Mouse (Mus musculus) CD4-positive, CD25-positive, alpha-beta regulatory T cell, adult 2 months (primary cell): ENCODE measurements around the gene Trip6.
"Not testable (repeated sequence)": the region's sequence is repeated elsewhere in the genome, so short reads cannot be mapped to it uniquely, and the experiment has no call there.

Experiments used
- DNase-seq: peaks from one replicate; pipeline ENCODE4 v3.0.0-alpha.2; 2012; ENCODE audit warnings: low read depth, low spot score

Gene Trip6

DNA sequence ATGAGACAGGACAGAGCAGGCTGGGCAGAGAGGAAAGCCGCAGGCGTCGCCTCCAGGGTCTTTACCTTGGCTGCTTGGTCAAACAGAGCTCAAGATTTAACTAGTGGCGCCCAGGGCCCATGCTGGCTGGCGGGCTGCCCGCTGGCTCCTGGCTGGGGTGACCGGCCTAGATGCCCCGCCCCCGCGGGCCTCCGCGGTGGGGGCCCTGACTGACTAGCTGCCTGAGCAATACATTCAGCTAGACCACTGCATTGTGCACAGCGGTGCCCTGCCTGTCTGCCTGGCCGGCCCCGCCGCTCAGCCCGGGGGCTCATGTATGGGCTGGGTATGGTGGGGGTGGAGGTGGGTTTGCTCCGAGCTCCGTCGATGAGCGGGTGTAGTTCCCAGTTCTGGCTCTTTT is 13.0 kb downstream of the Trip6 start:
- DNase-seq, result no peak

DNA sequence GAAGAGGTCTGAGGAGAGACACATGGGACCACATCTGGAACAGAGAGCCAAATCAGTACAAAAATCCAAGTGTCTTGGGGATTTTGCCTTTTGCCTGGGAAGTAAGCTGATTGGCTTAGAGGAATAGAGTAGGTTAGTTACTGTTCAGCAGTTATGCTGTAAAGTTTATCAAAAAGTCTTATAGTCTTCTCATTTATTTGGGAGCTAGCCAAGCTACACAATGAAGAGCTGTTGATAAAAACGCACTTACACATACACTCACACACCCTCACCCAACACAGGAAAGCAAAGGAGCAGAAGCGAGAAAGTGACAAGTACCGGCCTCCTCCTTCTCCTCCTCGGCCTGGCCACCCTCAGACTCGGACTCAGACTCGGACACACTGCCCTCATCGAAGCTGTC is 15.0 kb downstream of the Trip6 start:
- DNase-seq, result no peak

DNA sequence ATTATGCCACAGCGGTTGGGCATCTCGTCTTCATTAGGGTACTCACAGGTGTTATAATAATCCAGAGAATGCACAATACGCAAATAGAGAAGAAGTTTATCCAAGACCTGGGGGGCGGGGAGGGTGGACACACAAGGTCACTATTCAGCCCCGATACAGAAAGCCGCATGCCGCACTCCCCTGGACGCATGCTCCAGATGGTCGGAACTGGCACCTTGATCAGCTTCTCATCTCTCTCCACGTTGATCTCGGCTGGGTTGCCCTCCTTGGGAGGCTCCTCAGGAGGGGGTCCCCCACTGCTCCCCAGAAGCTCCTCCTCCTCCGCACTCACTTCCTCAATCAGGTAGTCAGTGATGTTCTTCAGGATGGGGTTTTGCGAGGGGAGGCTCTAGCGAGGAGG is 17.1 kb downstream of the Trip6 start:
- DNase-seq, result no peak

DNA sequence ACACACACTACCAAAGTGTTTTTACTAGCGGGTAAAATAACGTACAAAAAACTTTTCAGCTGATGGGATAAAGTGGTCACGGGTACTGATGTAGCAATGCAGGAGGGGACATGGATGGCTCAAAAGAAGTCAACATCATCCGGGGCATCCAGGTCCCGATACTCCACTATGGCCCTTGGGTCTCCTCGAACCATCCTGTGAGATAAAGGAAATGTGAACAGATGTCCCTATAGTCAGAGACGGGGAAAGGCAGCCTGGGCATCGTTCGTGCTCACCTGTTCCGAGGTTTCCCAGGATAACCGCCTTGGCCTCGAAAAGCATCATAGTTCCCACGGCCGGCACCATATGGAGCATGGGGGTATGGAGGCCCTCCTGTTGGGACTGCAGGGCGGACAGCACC is 18.5 kb downstream of the Trip6 start:
- no peak for DNase-seq

DNA sequence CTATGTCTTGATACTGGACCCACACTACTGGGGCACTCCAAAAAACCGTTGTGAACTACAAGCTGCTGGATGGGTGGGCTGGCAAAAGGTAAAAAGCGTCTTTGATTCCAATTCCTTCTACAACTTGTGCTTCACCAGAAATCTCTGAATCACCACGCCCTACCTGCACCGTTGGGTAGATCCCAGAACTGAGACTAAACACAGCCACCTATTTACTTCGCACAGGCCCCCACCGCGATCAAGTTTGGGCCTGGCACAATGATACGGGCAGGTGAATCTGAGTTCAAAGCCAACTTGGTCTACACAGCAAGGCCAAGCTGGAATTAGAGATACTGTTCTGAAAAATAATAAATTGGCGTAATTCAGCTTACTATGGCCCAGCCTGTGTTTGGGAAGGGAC is 18.9 kb downstream of the Trip6 start:
- DNase-seq, result no peak

DNA sequence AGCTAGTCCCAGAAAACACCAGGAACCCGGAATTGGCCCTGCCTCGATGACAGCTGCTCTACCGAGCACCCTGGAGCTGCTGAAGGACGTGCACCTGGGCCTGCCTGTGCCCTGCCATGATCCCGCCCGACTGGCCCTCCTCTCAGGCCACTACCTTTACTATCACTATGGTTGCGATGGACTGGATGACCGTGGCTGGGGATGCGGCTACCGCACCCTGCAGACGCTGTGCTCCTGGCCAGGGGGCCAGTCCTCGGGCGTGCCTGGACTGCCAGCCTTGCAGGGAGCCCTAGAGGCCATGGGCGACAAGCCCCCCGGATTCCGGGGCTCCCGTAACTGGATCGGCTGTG is 19.5 kb downstream of the Trip6 start:
- no peak for DNase-seq

DNA sequence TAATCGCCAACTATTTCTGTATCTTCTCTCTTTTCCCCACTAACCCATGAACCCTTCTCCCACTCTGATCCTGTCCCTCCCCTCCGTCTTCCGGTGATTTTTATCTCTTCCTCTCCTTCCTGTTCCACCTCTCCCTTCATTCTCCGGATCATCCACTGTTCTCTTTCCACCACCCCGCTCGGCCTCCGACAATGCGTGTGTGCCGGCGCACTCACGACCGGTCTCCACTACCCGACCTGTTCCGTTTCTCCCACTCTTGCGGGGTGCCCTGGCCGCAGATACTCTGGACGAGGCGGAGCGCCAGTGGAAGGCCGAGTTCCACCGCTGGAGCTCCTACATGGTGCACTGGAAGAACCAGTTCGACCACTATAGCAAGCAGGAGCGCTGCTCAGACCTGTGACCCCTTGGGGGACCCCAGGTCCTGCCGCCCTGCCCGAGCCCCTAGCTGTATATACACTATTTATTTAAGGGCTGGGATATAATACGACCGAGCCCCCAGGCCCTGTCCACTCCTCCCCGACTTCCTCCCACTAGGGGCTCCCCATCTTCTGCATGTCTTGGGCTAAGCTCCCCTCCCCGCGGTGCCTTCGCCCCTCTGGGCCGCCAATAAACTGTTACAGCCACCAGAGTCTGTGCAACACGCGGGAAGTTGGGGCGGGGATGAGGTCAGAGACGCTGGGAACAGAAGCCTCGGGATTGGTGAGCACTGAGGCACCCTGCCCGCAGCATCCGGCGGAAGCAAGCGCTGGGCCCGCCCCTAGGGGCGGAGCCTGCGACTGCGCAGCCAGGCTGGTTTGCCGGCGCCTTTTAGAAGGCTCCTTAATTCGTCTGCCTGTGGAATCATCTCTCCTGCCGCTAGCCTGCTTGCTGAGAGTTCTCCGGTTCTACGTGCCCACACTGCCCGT is 20.1 kb downstream of the Trip6 start, which contains the start of gene Ufsp1:
TSS of gene Ufsp1 (plus strand) at position 791 of the 905 bp plus-strand sequence.
- peak; percentile 96 for DNase-seq

DNA sequence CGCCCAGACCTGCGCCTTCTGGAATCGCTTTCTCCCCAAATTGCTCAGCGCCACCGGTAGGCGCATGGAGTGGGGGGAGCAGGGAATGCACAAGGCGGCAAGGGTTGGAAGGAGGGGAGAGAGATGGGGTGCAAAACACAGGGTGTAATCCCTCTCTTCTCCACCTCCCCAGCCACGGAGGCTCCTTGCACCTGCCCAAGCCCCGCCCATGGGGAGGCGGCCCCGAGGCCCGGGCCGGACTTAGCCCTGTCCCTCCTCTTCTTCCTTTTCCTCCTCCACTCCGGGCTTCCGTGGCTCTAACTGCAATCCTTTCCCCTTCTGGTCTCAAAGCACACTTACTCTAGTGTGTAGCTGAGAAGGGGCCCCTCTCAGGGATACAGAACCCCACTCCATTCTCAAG is 20.9 kb downstream of the Trip6 start:
- DNase-seq, result peak; percentile 72

DNA sequence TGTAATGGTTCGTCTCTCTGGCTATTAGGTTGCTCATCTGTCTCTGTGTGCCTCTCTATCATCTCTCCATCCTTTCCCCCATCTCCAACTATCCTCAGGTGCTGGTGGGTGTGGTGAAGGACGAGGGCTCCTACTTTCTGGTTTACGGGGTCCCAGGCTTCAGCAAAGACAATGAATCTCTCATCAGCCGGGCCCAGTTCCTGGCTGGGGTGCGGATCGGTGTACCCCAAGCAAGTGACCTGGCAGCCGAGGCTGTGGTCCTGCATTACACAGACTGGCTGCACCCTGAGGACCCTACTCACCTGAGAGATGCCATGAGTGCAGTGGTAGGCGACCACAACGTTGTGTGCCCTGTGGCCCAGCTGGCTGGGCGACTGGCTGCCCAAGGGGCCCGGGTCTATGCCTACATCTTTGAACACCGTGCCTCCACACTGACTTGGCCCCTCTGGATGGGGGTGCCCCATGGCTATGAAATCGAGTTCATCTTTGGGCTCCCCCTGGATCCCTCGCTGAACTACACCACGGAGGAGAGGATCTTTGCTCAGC is 22.8 kb downstream of the Trip6 start:
- DNase-seq, result no peak

DNA sequence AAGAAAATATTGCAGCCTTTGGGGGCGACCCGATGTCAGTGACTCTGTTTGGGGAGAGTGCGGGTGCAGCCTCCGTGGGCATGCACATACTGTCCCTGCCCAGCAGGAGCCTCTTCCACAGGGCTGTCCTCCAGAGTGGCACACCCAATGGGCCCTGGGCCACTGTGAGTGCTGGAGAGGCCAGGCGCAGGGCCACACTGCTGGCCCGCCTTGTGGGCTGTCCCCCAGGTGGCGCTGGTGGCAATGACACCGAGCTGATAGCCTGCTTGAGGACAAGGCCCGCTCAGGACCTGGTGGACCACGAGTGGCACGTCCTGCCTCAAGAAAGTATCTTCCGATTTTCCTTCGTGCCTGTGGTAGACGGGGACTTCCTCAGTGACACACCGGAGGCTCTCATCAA is 23.5 kb downstream of the Trip6 start:
- peak; percentile 63 for DNase-seq

DNA sequence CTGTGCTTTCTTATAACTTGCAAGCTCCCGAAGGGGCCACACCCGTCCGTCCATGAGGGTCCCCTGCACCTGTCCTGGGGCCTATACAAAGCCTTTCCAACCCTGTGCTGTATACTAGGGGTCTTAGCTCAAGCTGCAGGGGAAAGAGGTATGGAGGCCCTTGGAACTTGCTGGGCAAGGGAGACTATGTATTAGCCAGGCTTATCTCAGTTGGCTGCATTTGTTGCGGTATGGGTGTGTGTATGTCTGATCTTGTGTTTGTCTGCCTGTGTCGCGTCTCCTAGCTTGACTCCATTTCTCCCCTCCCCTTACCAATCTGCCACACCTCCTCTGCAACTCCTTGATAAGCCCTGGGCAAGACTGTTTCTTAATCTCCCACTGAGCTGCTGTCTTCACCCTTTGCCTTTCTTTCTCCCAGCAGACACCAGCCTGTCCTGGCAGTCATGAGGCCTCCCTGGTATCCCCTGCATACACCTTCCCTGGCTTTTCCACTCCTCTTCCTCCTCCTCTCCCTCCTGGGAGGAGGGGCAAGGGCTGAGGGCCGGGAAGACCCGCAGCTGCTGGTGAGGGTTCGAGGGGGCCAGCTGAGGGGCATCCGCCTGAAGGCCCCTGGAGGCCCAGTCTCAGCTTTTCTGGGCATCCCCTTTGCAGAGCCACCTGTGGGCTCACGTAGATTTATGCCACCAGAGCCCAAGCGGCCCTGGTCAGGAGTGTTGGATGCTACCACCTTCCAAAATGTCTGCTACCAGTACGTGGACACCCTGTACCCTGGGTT is 24.4 kb downstream of the Trip6 start:
- DNase-seq, result no peak

DNA sequence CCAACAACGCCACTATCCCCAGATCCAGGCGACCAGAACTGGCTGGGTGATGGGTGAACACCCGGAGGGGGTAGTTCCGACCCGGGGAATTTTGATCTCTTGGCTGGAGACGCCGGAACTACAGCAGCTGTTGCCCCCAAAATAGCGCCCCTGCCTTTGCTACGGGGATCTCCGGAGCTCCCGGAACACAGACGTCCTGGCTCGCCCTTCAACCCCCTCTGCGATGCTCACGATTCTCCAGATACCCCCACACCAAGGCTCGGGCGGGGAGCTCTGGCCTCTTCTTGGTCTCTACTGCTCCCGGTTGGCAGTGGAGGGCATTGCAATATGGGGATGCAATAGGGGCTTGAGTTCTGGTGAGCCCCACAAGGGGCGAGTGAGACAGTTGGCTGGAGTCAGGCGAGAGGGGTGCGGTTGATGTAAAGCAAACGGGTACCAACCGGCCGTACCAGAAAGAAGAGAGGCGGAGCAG is 25.2 kb downstream of the Trip6 start:
- DNase-seq, result peak; percentile 54

DNA sequence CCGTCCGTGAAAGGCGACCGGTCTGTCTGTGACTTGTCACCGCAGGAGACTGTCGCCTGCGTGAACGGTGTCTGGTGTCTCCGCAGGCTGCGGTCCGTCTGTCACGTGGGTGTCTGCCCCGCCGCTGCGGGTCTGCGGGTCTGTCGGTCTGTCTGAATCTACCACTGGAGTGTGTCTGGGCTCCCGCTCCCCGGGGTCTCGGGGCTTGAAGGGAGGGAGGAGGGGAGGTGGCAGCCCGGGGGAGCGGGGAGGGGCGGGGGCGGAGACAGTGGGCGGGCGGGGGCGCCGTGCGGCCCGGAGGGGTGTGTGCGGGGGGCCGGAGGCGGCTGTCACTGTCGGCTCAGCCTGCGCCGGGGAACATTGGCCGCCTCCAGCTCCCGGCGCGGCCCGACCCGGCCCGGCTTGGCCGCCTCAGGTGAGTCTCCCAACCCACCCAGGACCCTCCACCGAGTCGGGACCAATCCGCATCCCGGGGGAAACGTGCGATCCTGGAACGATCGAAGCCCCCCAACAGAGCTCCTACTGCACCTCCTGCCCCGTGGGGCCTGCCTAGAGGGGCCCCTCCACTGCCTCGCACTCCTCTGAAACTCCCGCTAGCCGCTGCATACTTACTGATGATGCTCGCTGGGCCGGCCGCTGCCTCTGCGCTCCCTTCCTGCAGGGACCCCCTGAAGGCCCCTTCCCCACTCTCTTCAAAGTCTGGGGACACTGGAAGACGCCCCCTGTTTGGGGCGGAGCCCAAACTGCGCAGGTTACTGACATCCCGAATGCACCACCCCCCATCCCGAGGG is 26.1 kb downstream of the Trip6 start:
- peak; percentile 61 for DNase-seq

DNA sequence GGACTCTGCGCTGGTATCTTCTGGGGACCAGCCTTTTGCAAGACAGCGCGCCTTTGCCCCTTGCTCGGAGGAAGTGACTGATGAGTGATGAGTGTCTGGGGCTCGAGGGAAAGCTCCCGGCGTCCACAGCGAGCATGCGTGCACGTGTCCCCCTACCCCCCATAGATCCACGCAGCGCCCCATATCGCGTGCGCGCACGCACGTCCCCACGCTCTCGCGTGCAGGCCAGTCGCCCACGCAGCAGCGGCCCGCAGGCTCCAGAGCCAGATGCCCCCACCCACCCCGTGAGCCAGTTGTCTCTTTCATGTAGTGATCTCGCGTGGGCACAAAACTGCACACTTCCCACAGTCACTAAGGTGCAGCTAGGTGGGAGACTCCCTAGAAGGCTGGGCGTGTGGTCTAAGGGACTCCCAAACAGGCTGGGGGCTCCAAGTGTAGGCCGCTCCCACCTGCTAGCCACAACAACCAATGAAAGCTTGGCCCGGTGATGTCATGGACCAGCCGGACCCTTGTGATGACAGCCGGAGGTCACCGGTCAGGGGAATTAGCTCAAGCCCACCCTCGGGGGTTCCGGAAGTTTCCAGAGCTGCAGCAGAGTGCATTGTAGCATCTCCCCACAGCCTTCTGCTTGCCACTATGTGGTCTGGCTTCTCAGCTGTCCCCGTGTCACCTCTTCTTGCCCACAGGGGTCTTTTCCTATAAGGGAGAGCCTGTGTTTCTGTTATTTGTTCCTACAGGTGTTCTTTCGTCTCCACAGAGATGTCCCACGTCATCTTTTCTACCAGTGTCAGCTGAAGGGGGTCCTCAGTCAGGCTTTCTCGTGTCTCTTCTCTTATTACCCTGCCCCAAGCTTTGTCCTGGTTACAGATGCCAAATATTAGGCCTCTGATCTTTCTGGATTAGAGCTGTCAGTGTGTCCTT is 26.9 kb downstream of the Trip6 start, which contains the start of gene Ache:
TSS of gene Ache (plus strand) at position 488 of the 921 bp plus-strand sequence.
- DNase-seq, result peak; percentile 65

DNA sequence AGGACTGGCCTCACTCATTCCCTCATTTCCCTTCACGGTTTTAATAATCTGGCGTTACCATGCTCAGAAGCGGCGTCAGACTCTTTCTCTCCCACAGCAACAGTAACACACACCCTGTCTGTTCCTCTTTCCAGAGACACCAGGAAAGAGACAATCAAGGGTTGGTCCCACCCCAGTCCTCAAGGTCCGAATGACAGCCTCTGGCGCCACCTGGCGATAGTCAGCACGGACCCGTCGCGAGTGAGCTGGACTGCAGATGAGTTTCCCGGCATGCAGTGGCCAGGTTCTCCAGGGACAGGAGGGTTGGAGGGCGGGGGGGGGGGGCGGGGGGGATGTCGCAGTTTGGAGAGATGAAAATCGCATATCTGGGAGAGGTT is 27.6 kb downstream of the Trip6 start:
- peak; percentile 88 for DNase-seq

DNA sequence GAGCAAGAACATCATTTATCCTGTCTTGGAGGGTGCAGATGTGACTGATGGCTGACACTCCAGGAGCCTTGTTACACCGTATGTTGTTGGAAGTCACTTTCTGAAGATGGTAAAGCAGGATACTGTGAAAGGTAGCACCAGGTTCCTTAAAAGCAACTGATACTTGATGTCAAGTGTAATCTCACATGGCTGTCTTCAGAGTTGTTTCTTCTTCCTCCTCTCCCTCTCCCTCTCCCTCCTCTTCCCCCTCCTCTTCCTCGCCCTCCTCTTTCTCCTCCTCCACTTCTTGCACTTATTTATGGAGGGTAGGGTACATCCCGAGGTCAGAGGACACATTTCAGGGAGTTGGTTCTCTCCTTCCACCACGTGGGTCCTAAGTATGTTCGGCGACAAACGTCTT is 28.2 kb downstream of the Trip6 start:
- DNase-seq, result no peak

DNA sequence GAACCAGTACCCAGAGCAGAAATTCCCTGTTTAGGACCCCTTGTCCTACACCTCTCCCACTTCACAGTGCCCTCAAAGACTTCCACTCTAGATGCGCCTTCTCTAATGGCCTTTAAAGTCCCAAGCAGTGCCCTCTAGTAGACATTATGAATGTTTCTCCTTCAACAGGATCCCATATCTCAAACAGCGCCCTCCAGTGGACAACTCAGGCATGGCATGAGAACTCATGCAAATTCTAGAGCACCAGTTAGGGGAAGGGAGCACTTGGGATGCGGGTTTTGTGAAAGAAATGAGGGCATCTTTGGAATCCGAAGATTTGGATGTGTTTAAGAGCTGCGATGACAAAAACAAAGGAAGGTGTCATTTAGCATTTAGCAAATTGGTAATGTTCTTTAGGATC is 29.2 kb downstream of the Trip6 start:
- DNase-seq, result peak; percentile 84

DNA sequence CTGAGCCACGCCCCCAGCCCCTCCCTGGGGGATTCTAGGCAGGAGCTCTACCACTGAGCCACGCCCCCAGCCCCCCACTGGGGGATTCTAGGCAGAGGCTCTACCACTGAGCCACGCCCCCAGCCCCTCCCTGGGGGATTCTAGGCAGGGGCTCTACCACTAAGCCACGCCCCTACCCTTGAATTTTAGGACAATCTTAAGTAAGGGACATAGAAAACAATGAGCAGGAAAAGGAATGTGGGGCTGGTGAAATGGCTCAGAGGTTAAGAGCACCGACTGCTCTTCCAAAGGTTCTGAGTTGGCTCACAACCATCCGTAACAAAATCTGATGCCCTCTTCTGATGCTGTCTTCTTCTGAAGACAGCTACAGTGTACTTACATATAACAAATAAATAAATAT is 29.8 kb downstream of the Trip6 start:
- DNase-seq, result not testable (repeated sequence)

DNA sequence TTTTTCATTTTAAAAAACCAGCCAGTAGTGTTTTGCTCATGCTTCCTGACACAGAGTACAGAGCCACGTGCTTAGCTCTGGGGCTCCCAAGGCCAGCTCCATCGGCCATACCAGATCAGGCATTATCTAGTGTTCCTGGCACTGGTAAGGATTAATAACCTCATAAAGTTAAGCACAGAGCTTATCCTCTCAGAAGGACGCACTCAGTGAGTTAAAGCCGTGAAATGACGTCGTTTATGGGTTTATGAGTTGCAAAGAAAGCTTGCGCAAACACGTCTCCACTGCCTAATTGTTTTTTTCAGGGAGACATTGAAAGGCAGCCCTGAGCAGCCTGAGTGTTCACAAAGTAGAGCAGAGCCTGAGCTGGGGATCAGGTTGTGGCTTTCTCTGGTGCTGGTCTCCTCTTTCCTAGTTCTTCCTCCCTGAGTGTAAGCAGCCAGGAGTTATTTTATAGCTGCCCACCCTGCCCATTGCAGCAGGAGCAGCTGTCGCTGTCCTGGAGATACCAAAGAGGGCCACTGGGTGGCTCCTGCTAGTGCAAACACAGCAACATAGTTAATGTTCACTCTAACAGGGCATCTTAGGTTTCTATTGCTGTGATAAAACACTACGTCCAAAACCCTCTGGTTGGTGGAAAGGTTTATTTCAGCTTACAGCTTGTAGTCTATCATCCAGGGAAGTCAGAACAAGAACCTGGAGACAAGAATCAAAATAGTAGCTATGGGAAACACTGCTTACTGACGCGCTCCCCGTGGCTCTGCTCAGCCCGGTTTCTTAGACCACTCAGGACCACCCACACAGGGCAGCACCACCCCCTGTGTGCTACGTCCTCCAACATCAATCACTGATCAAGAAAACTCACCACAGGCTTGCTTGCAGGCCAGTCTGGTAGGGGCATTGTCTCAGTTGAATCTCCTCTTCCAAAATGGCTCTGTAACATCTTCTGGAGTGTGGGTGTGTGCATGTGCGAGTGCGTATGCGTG is 36.6 kb downstream of the Trip6 start:
- no peak for DNase-seq
